Mouse (Mus musculus) lung, adult 2 months (tissue): ENCODE results near the gene Togaram1. TPM values are rescaled to one million over a fixed set of nuclear protein-coding genes. Genes with fewer than 3 reads are reported as not detected.

Experiments used
- DNase-seq: peaks from one replicate; pipeline ENCODE4 v3.0.0; 2022
- H3K4me1 ChIP-seq: fragments of 200-500 bp; 2 replicates; pipeline ENCODE4 v1.6.1; 2011; ENCODE audit warnings: low read length; ENCODE audit not compliant: control insufficient read depth, insufficient read depth
- H3K4me3 ChIP-seq: fragments of 200-500 bp; replicated peaks from 2 replicates; pipeline ENCODE3; 2011; ENCODE audit warnings: low read depth, mild to moderate bottlenecking, control low read depth, low read length; ENCODE audit errors: extremely low read depth
- CTCF ChIP-seq: fragments of 200-500 bp; IDR thresholded peaks from 2 replicates; pipeline ENCODE4 v1.5.1; 2011; ENCODE audit warnings: mild to moderate bottlenecking, low read length, control low read depth; ENCODE audit not compliant: insufficient read depth
- POLR2A ChIP-seq: fragments of 200-500 bp; IDR thresholded peaks from 2 replicates; pipeline ENCODE4 v1.6.1; 2011; ENCODE audit warnings: low read depth, mild to moderate bottlenecking, control low read depth, low read length, borderline replicate concordance; ENCODE audit errors: extremely low read depth
- WGBS: fragments of 180-500 bp; shearing (Covaris S2); methylation state at CpG from one replicate; pipeline ENCODE4 v1.1.7; 2018; 5-methylcytosine and 5-hydroxymethylcytosine counted together
- polyA plus RNA-seq: library from polyadenylated mRNA; depleted of rRNA; stranded (reverse); fragments of >200 nt; gene quantifications from 2 replicates; pipeline ENCODE4 v1.2.3, GENCODE M21; 2012; rRNA removed

The Togaram1 gene
- polyA plus RNA-seq, 1 experiment: 6.4 TPM

- no peak for TF ChIP-seq POLR2A
- TF ChIP-seq CTCF: no peak
- WGBS: 9% methylated on average over 4 of the region's 4 CpGs
- H3K4me1 ChIP-seq: peaks cover 7% of the 10 kb centered on the region
- peak overlapping the region; percentile 19 for H3K4me3 ChIP-seq
- DNase-seq: no peak
These were observed 71.9 kb downstream of the Togaram1 start for GRCm38 (mm10) chr12:65037546-65037937.

- no peak overlapping the region for H3K4me3 ChIP-seq
- H3K4me1 ChIP-seq: no peaks in the 10 kb centered on the region
- TF ChIP-seq CTCF (no peak), POLR2A (no peak)
- DNase-seq: no peak
These were observed 83.2 kb downstream of the Togaram1 start for GRCm38 (mm10) chr12:65048799-65049198.

- no peak overlapping the region for H3K4me3 ChIP-seq
- WGBS: 77% methylated on average over 2 of the region's 2 CpGs
- no peak for DNase-seq
- TF ChIP-seq POLR2A (no peak), CTCF (no peak)
- no peaks in the 10 kb centered on the region for H3K4me1 ChIP-seq
These were observed 92.6 kb downstream of the Togaram1 start for GRCm38 (mm10) chr12:65058203-65058602.

- Histone ChIP-seq H3K4me1 (no peaks in the 10 kb centered on the region), H3K4me3 (no peak overlapping the region)
- TF ChIP-seq CTCF: no peak
- no peak for TF ChIP-seq POLR2A
- no peak for DNase-seq
These were observed 95.5 kb downstream of the Togaram1 start for GRCm38 (mm10) chr12:65061082-65061481.

GRCm38 (mm10) chr12:65065241-65065640 is 99.6 kb downstream of the Togaram1 start:
- WGBS: 39% methylated on average over 2 of the region's 2 CpGs
- Histone ChIP-seq H3K4me3 (no peak overlapping the region), H3K4me1 (no peaks in the 10 kb centered on the region)
- TF ChIP-seq POLR2A: no peak
- TF ChIP-seq CTCF: no peak
- no peak for DNase-seq

GRCm38 (mm10) chr12:65066234-65066633 is 100.6 kb downstream of the Togaram1 start:
- 19% methylated on average over 3 of the region's 3 CpGs for WGBS
- no peak overlapping the region for H3K4me3 ChIP-seq
- no peaks in the 10 kb centered on the region for H3K4me1 ChIP-seq
- no peak for DNase-seq
- TF ChIP-seq CTCF (no peak), POLR2A (no peak)

- TF ChIP-seq POLR2A (no peak), CTCF (no peak)
- Histone ChIP-seq H3K4me3 (no peak overlapping the region), H3K4me1 (no peaks in the 10 kb centered on the region)
- DNase-seq: no peak
- 34% methylated on average over 4 of the region's 4 CpGs for WGBS
These were observed 102.8 kb downstream of the Togaram1 start for GRCm38 (mm10) chr12:65068409-65068808.

Other genes with a start within 250 kb of the Togaram1 start
- 0.61 and 1.4 TPM in 2 replicates for gene Gm527, start 47.9 kb upstream of the Togaram1 start, polyA plus RNA-seq
- gene Klhl28, start 270 bp upstream of the Togaram1 start, polyA plus RNA-seq: 1.8 and 3.8 TPM in 2 replicates
- 8.5 and 13.2 TPM in 2 replicates for gene Prpf39, start 70.5 kb downstream of the Togaram1 start, polyA plus RNA-seq
- gene Fkbp3, start 108.2 kb downstream of the Togaram1 start, polyA plus RNA-seq: 23.4 and 23.8 TPM in 2 replicates
- 1.1 and 1.4 TPM in 2 replicates for gene Fancm, start 109.8 kb downstream of the Togaram1 start, polyA plus RNA-seq
- gene Mis18bp1, start 206.8 kb downstream of the Togaram1 start, polyA plus RNA-seq: 0.06 and 0.15 TPM in 2 replicates